Mouse (Mus musculus): ENCODE data around the gene 2010300C02Rik.
"Not testable (repeated sequence)": the region's sequence is repeated elsewhere in the genome, so short reads cannot be mapped to it uniquely, and the experiment has no call there.

Gene 2010300C02Rik

GRCm38 (mm10) chr1:37619542-37619941 is 100.3 kb downstream of the 2010300C02Rik start:
- no peak for DNase-seq

GRCm38 (mm10) chr1:37617047-37617446 is 102.8 kb downstream of the 2010300C02Rik start:
- DNase-seq: no peak

GRCm38 (mm10) chr1:37616569-37616968 is 103.3 kb downstream of the 2010300C02Rik start:
- DNase-seq: no peak

GRCm38 (mm10) chr1:37615290-37616040 is 104.4 kb downstream of the 2010300C02Rik start:
- no peak for DNase-seq

GRCm38 (mm10) chr1:37614836-37615235 is 105.0 kb downstream of the 2010300C02Rik start:
- no peak for DNase-seq

GRCm38 (mm10) chr1:37614130-37614529 is 105.8 kb downstream of the 2010300C02Rik start:
- DNase-seq: no peak

GRCm38 (mm10) chr1:37611032-37611431 is 108.9 kb downstream of the 2010300C02Rik start:
- DNase-seq: no peak

GRCm38 (mm10) chr1:37610242-37610641 is 109.6 kb downstream of the 2010300C02Rik start:
- DNase-seq: no peak

- not testable (repeated sequence) for DNase-seq
These were observed 114.2 kb downstream of the 2010300C02Rik start for GRCm38 (mm10) chr1:37605694-37606093.

GRCm38 (mm10) chr1:37603206-37603605 is 116.7 kb downstream of the 2010300C02Rik start:
- no peak for DNase-seq

- no peak for DNase-seq
These were observed 117.6 kb downstream of the 2010300C02Rik start for GRCm38 (mm10) chr1:37602268-37602667.

GRCm38 (mm10) chr1:37601461-37601860 is 118.4 kb downstream of the 2010300C02Rik start:
- no peak for DNase-seq

- no peak for DNase-seq
These were observed 119.2 kb downstream of the 2010300C02Rik start for GRCm38 (mm10) chr1:37600640-37601175.

- DNase-seq: no peak
These were observed 120.9 kb downstream of the 2010300C02Rik start for GRCm38 (mm10) chr1:37598986-37599385.

GRCm38 (mm10) chr1:37594812-37595211 is 125.1 kb downstream of the 2010300C02Rik start:
- not testable (repeated sequence) for DNase-seq

- DNase-seq: peak in 1 of 2 experiments; percentile 28
These were observed 133.9 kb downstream of the 2010300C02Rik start for GRCm38 (mm10) chr1:37585809-37586480.

- DNase-seq: no peak
These were observed 136.0 kb downstream of the 2010300C02Rik start for GRCm38 (mm10) chr1:37583795-37584464.

- DNase-seq: no peak
These were observed 136.7 kb downstream of the 2010300C02Rik start for GRCm38 (mm10) chr1:37583167-37583566.

GRCm38 (mm10) chr1:37579686-37580085 is 140.2 kb downstream of the 2010300C02Rik start:
- DNase-seq: no peak

GRCm38 (mm10) chr1:37572528-37573272 is 147.2 kb downstream of the 2010300C02Rik start:
- DNase-seq: no peak

GRCm38 (mm10) chr1:37568379-37568778 is 151.5 kb downstream of the 2010300C02Rik start:
- no peak for DNase-seq

- DNase-seq: no peak
These were observed 153.1 kb downstream of the 2010300C02Rik start for GRCm38 (mm10) chr1:37566754-37567153.

GRCm38 (mm10) chr1:37566344-37566743 is 153.5 kb downstream of the 2010300C02Rik start:
- no peak for DNase-seq

Measured in kidney, adult 8-10 months (tissue).